Mouse (Mus musculus): ENCODE measurements at regions not wholly inside any gene's neighbourhood (a gene's known extent, or its start where the extent isn't known, plus 50 kb on each side); places are given as distances from the start of the nearest gene placed in this dataset.
A peak's percentile ranks its signal among the peaks of the same experiment; 100 is the strongest.
"Not testable (repeated sequence)": the region's sequence is repeated elsewhere in the genome, so short reads cannot be mapped to it uniquely, and the experiment has no call there.

- DNase-seq (ENCODE audit: low spot score), result no peak
These were observed 188.3 kb upstream of the Ccdc54 start for GRCm38 (mm10) chr16:50779030-50779784.

- not testable (repeated sequence) for DNase-seq (ENCODE audit: low spot score)
These were observed 183.7 kb upstream of the Ccdc54 start for GRCm38 (mm10) chr16:50774699-50775098.

- no peak for DNase-seq (ENCODE audit: low spot score)
These were observed 175.3 kb upstream of the Ccdc54 start for GRCm38 (mm10) chr16:50766055-50766770.

GRCm38 (mm10) chr16:50762096-50762495 is 171.1 kb upstream of the Ccdc54 start:
- DNase-seq (ENCODE audit: low spot score), result no peak

- no peak for DNase-seq (ENCODE audit: low spot score)
These were observed 169.0 kb upstream of the Ccdc54 start for GRCm38 (mm10) chr16:50759979-50760378.

- DNase-seq (ENCODE audit: low spot score), result no peak
These were observed 165.7 kb upstream of the Ccdc54 start for GRCm38 (mm10) chr16:50756696-50757095.

- DNase-seq (ENCODE audit: low spot score), result no peak
These were observed 162.8 kb upstream of the Ccdc54 start for GRCm38 (mm10) chr16:50753612-50754389.

- DNase-seq (ENCODE audit: low spot score), result no peak
These were observed 162.1 kb upstream of the Ccdc54 start for GRCm38 (mm10) chr16:50753046-50753445.

- DNase-seq (ENCODE audit: low spot score), result no peak
These were observed 161.3 kb upstream of the Ccdc54 start for GRCm38 (mm10) chr16:50752277-50752600.

- DNase-seq (ENCODE audit: low spot score), result no peak
These were observed 160.7 kb upstream of the Ccdc54 start for GRCm38 (mm10) chr16:50751495-50752276.

GRCm38 (mm10) chr16:50747698-50748097 is 156.7 kb upstream of the Ccdc54 start:
- no peak for DNase-seq (ENCODE audit: low spot score)

- no peak for DNase-seq (ENCODE audit: low spot score)
These were observed 154.8 kb upstream of the Ccdc54 start for GRCm38 (mm10) chr16:50745723-50746122.

GRCm38 (mm10) chr16:50737396-50737843 is 146.5 kb upstream of the Ccdc54 start:
- no peak for DNase-seq (ENCODE audit: low spot score)

- DNase-seq (ENCODE audit: low spot score), result peak; percentile 70
These were observed 145.4 kb upstream of the Ccdc54 start for GRCm38 (mm10) chr16:50736151-50737047.

- no peak for DNase-seq (ENCODE audit: low spot score)
These were observed 142.4 kb upstream of the Ccdc54 start for GRCm38 (mm10) chr16:50733359-50733758.

GRCm38 (mm10) chr16:50732082-50733006 is 141.4 kb upstream of the Ccdc54 start:
- DNase-seq (ENCODE audit: low spot score), result peak; percentile 56

- no peak for DNase-seq (ENCODE audit: low spot score)
These were observed 138.4 kb upstream of the Ccdc54 start for GRCm38 (mm10) chr16:50729341-50729740.

- no peak for DNase-seq (ENCODE audit: low spot score)
These were observed 132.2 kb upstream of the Ccdc54 start for GRCm38 (mm10) chr16:50723144-50723543.

- no peak for DNase-seq (ENCODE audit: low spot score)
These were observed 126.5 kb upstream of the Ccdc54 start for GRCm38 (mm10) chr16:50717306-50718017.
